Mouse (Mus musculus): ENCODE data around the gene Cwf19l2.
"Not testable (repeated sequence)": the region's sequence is repeated elsewhere in the genome, so short reads cannot be mapped to it uniquely, and the experiment has no call there.

Gene Cwf19l2

GRCm38 (mm10) chr9:3403251-3404208 is at the start of gene Cwf19l2:
Cwf19l2 (plus strand) TSS chr9:3403592.
- peak; percentile 94 for DNase-seq

- DNase-seq: not testable (repeated sequence)
Measured at GRCm38 (mm10) chr9:3376323-3376722, 27.1 kb upstream of the Cwf19l2 start.

GRCm38 (mm10) chr9:3404372-3404771 is 980 bp downstream of the Cwf19l2 start:
- DNase-seq: peak; percentile 36

GRCm38 (mm10) chr9:3439555-3440300 is 36.3 kb downstream of the Cwf19l2 start:
- DNase-seq: not testable (repeated sequence)

- no peak for DNase-seq
Measured at GRCm38 (mm10) chr9:3471897-3472296, 68.5 kb downstream of the Cwf19l2 start.

GRCm38 (mm10) chr9:3518645-3519044 is 115.3 kb downstream of the Cwf19l2 start:
- DNase-seq: peak; percentile 5

- no peak for DNase-seq
Measured at GRCm38 (mm10) chr9:3519178-3519577, 115.8 kb downstream of the Cwf19l2 start.

GRCm38 (mm10) chr9:3521031-3521430 is 117.6 kb downstream of the Cwf19l2 start:
- DNase-seq: no peak

All from embryo, embryonic 11 days (tissue).